Mouse (Mus musculus) hindbrain, embryonic 11.5 days (tissue): ENCODE results near the gene Rfc2. TPM values are rescaled to one million over a fixed set of nuclear protein-coding genes. Genes with fewer than 3 reads are reported as not detected.
A peak's percentile ranks its signal among the peaks of the same experiment; 100 is the strongest.

Experiments used
- ATAC-seq: fragments of 200-750 bp; cut with Nextera tagmentation; 2 replicates; pipeline ENCODE4 v1.8.0; 2017; ENCODE audit warnings: mild to moderate bottlenecking, moderate TSS enrichment, moderate library complexity; ENCODE audit not compliant: low FRiP score
- DNase-seq: peaks from one replicate; pipeline ENCODE4 v3.0.0-alpha.2; 2015; ENCODE audit warnings: low spot score
- H3K27ac ChIP-seq: fragments of 300-500 bp; sonication (generic); 2 replicates; pipeline ENCODE4 v1.5.1; 2014; ENCODE audit warnings: mild to moderate bottlenecking, low read depth, low read length
- H3K27me3 ChIP-seq: fragments of 300-500 bp; sonication (generic); 2 replicates; pipeline ENCODE4 v1.6.1; 2014; ENCODE audit warnings: mild to moderate bottlenecking, low read length, moderate library complexity, mixed read lengths; ENCODE audit not compliant: control insufficient read depth, insufficient read depth
- H3K36me3 ChIP-seq: fragments of 300-500 bp; sonication (generic); 2 replicates; pipeline ENCODE4 v1.6.1; 2014; ENCODE audit warnings: mild to moderate bottlenecking, low read length, moderate library complexity, mixed read lengths; ENCODE audit not compliant: control insufficient read depth, insufficient read depth
- H3K4me1 ChIP-seq: fragments of 300-500 bp; sonication (generic); replicated peaks from 2 replicates; pipeline ENCODE4 v1.6.1; 2014; ENCODE audit warnings: low read length, mixed read lengths; ENCODE audit not compliant: control insufficient read depth, insufficient read depth
- H3K4me2 ChIP-seq: fragments of 300-500 bp; sonication (generic); replicated peaks from 2 replicates; pipeline ENCODE4 v1.6.1; 2014; ENCODE audit warnings: mild to moderate bottlenecking, low read depth, low read length
- H3K4me3 ChIP-seq: fragments of 300-500 bp; sonication (generic); 2 replicates; pipeline ENCODE4 v1.5.1; 2014; ENCODE audit warnings: low read depth, low read length
- H3K9ac ChIP-seq: fragments of 300-500 bp; sonication (generic); 2 replicates; pipeline ENCODE4 v1.6.1; 2014; ENCODE audit warnings: low read depth, low read length
- H3K9me3 ChIP-seq: fragments of 300-500 bp; sonication (generic); 2 replicates; pipeline ENCODE4 v1.6.1; 2016; ENCODE audit warnings: low read length; ENCODE audit not compliant: control insufficient read depth
- WGBS: fragments of 180-500 bp; shearing (Covaris S2); extraction: QIAGEN DNeasy Blood & Tissue Kit; methylation state at CpG from one replicate; pipeline ENCODE4 v1.1.7; 2014; 5-methylcytosine and 5-hydroxymethylcytosine counted together
- polyA plus RNA-seq: library from polyadenylated mRNA; unstranded; fragments of >200 nt; fragmentation: Nextera tagmentation; extraction: Ambion mirVana; gene quantifications from 2 replicates; pipeline ENCODE4 v1.2.1, GENCODE M21; 2014

Rfc2 gene
- polyA plus RNA-seq, 1 experiment from 2014 or later, result 291 TPM

GRCm38 (mm10) chr5:134546790-134547189, 34.4 kb upstream of the Rfc2 start:
- H3K9me3 ChIP-seq, result no peaks in the 10 kb centered on the region
- H3K36me3 ChIP-seq, result no peaks in the 10 kb centered on the region
- DNase-seq (no peak), ATAC-seq (no peak)
- no peak overlapping the region for H3K4me3 ChIP-seq
- WGBS, result 93% methylated on average over 7 of the region's 7 CpGs
- no peak overlapping the region for H3K27ac ChIP-seq
- H3K9ac ChIP-seq, result no peak overlapping the region
- no peaks in the 10 kb centered on the region for H3K27me3 ChIP-seq
- peaks cover 7% of the 10 kb centered on the region for H3K4me1 ChIP-seq
- H3K4me2 ChIP-seq, result no peak overlapping the region

- H3K4me3 ChIP-seq, result no peak overlapping the region
- no peaks in the 10 kb centered on the region for H3K36me3 ChIP-seq
- no peak for ATAC-seq
- H3K27ac ChIP-seq, result no peak overlapping the region; the same call in 1 of the 2 replicates
- peaks cover 10% of the 10 kb centered on the region for H3K4me1 ChIP-seq
- no peak for DNase-seq
- 56% methylated on average over 5 of the region's 5 CpGs for WGBS
- no peaks in the 10 kb centered on the region for H3K9me3 ChIP-seq
- H3K4me2 ChIP-seq, result no peak overlapping the region
- no peaks in the 10 kb centered on the region for H3K27me3 ChIP-seq
- H3K9ac ChIP-seq, result no peak overlapping the region
These were observed 32.9 kb upstream of the Rfc2 start for GRCm38 (mm10) chr5:134548306-134548705.

GRCm38 (mm10) chr5:134549640-134550168, 31.5 kb upstream of the Rfc2 start:
- H3K4me3 ChIP-seq, result no peak overlapping the region
- DNase-seq (no peak), ATAC-seq (no peak)
- no peak overlapping the region for H3K4me2 ChIP-seq
- 84% methylated on average over 2 of the region's 3 CpGs for WGBS
- peaks cover 10% of the 10 kb centered on the region for H3K4me1 ChIP-seq
- H3K36me3 ChIP-seq, result no peaks in the 10 kb centered on the region
- H3K9ac ChIP-seq, result no peak overlapping the region
- H3K27ac ChIP-seq, result no peak overlapping the region
- no peaks in the 10 kb centered on the region for H3K27me3 ChIP-seq
- no peaks in the 10 kb centered on the region for H3K9me3 ChIP-seq

DNA sequence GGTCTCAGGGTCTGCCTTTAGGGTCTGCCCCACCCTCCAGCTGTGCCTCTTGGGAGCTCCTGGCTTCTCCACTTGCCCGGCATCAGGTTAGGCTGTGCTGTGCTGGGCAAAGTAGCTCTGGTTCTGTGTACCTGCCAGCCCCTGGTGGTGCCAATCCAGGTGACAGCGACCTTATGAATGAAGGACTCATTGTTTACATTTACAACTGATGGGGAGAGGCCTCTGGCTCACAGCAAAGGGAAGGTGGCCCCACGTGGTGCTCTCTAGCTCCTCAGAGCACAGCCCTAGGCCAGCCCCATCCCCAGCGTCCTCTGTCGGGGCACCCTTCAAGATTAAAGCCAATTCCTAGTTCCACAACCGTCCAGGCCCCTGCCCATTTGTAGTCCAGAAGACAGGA, 30.3 kb upstream of the Rfc2 start:
- H3K9me3 ChIP-seq, result no peaks in the 10 kb centered on the region
- peaks cover 14% of the 10 kb centered on the region for H3K4me1 ChIP-seq
- WGBS, result 13% methylated on average over 6 of the region's 6 CpGs
- peak overlapping the region; percentile 97 for H3K9ac ChIP-seq
- ATAC-seq (no peak), DNase-seq (peak; percentile 25)
- H3K27me3 ChIP-seq, result no peaks in the 10 kb centered on the region
- peak overlapping the region; percentile 92 for H3K4me2 ChIP-seq
- peak overlapping the region; percentile 98; the same call in 1 of the 2 replicates for H3K27ac ChIP-seq
- no peaks in the 10 kb centered on the region for H3K36me3 ChIP-seq
- peak overlapping the region; percentile 96 for H3K4me3 ChIP-seq

DNA sequence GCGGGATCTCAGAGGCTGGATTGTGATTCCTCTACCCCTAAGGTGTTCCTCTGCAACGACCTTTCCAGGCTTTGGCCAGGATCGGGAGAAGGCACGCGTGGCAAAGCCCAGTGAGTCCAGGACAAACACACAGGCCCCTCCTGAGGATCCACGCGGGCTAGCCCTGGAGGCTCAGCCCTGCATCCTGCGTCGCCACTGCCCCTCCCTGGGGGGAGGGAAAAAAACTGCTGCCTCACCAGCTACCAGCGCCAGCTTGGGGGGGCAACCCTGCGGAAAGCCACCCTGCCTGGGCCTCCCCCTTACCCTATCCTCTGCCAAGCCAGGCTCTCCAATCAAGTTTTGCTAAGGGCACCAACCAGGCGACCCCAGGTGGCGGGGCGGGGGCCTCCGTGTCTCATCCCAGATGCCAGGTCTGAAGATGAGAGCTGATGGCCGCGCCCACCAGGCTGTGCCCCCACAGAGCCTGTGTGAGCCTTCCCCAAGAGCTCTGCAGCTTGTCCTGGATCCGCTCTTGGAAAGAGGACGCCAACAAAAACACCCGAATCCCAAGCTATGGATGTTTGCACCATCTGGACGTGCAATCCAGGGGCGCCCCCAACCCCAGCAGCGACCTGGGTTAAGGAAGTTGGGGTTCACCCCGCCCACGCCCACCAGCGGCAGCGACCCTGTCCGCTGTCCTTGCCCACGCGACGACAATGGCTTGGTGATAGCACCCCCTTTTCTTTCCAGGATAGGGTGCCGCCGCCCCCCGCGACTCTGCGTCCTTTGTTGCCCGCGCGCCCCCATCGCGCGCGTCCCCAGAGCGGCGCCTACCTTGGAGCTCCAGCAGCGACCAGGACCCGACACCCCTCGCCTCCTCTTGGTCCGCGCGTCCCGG, 29.7 kb upstream of the Rfc2 start:
- H3K9ac ChIP-seq, result peak overlapping the region; percentile 97
- H3K27ac ChIP-seq, result peak overlapping the region; percentile 98
- H3K36me3 ChIP-seq, result no peaks in the 10 kb centered on the region
- H3K4me2 ChIP-seq, result peak overlapping the region; percentile 92
- peaks cover 16% of the 10 kb centered on the region for H3K4me1 ChIP-seq
- WGBS, result 2% methylated on average over 50 of the region's 52 CpGs
- DNase-seq (peak; percentile 69), ATAC-seq (peak; percentile 26)
- no peaks in the 10 kb centered on the region for H3K27me3 ChIP-seq
- H3K9me3 ChIP-seq, result no peaks in the 10 kb centered on the region
- H3K4me3 ChIP-seq, result peak overlapping the region; percentile 96

DNA sequence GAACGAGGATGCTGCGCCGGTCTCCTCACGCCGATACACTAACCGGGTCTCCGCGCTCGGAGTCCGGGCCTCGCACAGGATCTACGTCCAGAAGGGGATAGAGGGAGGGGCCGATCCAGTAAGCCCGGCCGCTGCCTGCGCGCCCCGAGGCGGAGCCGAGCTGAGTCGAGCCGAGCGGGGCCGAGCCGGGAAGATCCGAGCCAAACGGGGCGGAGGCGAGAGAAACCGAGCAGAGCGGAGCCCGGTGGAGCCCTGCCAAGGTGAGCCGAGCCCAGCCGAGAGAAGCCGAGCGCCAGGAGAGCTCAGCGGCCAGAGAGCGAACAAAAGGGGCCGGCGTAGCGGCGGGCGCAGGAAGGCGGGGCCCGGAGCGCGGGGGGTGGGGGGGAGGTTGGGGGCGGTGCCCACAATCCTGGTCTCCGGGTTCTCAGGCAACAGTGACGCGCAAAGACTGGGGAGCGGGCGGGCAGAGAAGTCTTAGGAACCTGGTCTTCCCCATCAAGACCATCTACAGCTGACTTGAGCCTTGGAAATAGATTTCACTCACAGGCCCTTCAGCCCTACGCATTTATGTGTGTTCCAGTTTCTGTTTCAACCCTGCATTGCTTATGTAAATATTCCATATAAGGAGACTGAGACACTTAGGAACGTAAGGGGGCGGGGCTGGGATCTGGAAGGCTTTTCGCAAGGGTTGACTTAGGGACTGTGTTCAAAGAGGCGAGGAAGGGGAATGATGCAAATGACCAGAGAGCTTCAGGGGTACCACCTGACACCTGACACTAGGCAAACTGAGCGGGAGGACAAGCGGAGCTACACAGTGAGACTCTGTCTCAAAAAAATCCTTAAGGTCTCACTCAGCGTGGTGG, 28.8 kb upstream of the Rfc2 start, which contains the start of gene Clip2:
Gene Clip2, minus strand, starts transcription at position 325 of the 863 bp plus-strand sequence.
- Histone ChIP-seq H3K4me2 (peak within 1 kb of the TSS; percentile 92), H3K4me3 (peak within 1 kb of the TSS; percentile 96), H3K27ac (peak within 1 kb of the TSS; percentile 98), H3K9ac (peak within 1 kb of the TSS; percentile 97), H3K4me1 (peaks cover 14% of the 10 kb centered on the region), H3K9me3 (no peaks in the 10 kb centered on the region), H3K36me3 (no peaks in the 10 kb centered on the region), H3K27me3 (no peaks in the 10 kb centered on the region)
- peak; percentile 91 for DNase-seq
- 1% methylated on average over 60 of the region's 61 CpGs for WGBS
- peak; percentile 88 for ATAC-seq

DNA sequence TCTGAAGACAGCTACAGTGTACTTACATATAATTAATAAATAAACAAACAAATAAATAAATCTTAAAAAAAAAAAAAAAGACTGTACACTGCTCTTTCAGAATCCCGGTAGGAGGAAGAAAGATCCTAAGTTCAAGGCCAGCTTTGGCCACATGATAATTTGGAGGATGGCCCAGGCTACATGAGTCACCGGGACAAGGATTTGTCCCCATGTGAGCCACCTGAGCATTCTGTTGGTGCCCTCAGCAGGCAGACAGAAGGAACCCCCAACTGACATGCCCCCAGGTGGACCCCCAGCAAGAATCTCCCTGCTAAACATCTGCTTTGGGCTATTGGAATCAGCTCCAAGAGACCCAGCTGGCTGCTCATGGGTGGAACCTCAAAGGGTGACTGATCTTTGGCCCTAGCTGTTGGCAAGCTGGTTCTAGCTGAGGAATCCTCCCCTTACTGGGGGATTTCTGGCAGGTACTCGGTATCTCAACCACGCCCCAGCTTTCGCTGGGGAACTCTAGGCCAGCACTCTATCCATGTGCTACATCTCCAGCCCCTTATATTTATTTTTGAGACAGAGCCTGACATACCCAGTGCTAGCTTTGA, 27.1 kb upstream of the Rfc2 start:
- Histone ChIP-seq H3K4me3 (no peak overlapping the region), H3K36me3 (no peaks in the 10 kb centered on the region), H3K9me3 (no peaks in the 10 kb centered on the region), H3K4me1 (peaks cover 14% of the 10 kb centered on the region), H3K27me3 (no peaks in the 10 kb centered on the region), H3K4me2 (no peak overlapping the region), H3K9ac (no peak overlapping the region), H3K27ac (no peak overlapping the region)
- ATAC-seq (no peak), DNase-seq (no peak)
- 85% methylated on average over 5 of the region's 5 CpGs for WGBS

GRCm38 (mm10) chr5:134555463-134556164, 25.6 kb upstream of the Rfc2 start:
- H3K9ac ChIP-seq, result no peak overlapping the region
- WGBS, result 13% methylated on average over 20 of the region's 20 CpGs

More at GRCm38 (mm10) chr5:134555463-134556164, 25.6 kb upstream of the Rfc2 start:
- H3K4me2 ChIP-seq, result peak overlapping the region; percentile 20
- peaks cover 14% of the 10 kb centered on the region for H3K4me1 ChIP-seq
- no peaks in the 10 kb centered on the region for H3K27me3 ChIP-seq
- H3K27ac ChIP-seq, result peak overlapping the region; percentile 37; the same call in 1 of the 2 replicates
- peak; percentile 89 for DNase-seq
- no peak overlapping the region for H3K4me3 ChIP-seq
- ATAC-seq, result peak; percentile 50
- H3K36me3 ChIP-seq, result no peaks in the 10 kb centered on the region
- H3K9me3 ChIP-seq, result no peaks in the 10 kb centered on the region
